Mouse (Mus musculus) cortical plate, adult 2 months (tissue): ENCODE data around the gene Smo. TPM values are rescaled to one million over a fixed set of nuclear protein-coding genes. Genes with fewer than 3 reads are reported as not detected.

ENCODE experiments used
- H3K27ac ChIP-seq: fragments of 200-500 bp; 2 replicates; pipeline ENCODE4 v1.5.1; 2012; ENCODE audit warnings: low read length, control low read depth, inconsistent platforms; ENCODE audit not compliant: insufficient read depth
- H3K4me1 ChIP-seq: fragments of 200-500 bp; 2 replicates; pipeline ENCODE4 v1.6.1; 2011; ENCODE audit warnings: low read length; ENCODE audit not compliant: control insufficient read depth, insufficient read depth
- H3K4me3 ChIP-seq: fragments of 200-500 bp; 2 replicates; pipeline ENCODE4 v1.5.1; 2011; ENCODE audit warnings: mild to moderate bottlenecking, low read length, control low read depth; ENCODE audit not compliant: insufficient read depth
- CTCF ChIP-seq: fragments of 200-500 bp; IDR thresholded peaks from 2 replicates; pipeline ENCODE4 v1.5.1; 2011; ENCODE audit warnings: mild to moderate bottlenecking, control low read depth, low read length; ENCODE audit not compliant: insufficient read depth; ENCODE audit errors: extremely low read depth
- POLR2A ChIP-seq: fragments of 200-500 bp; IDR thresholded peaks from 2 replicates; pipeline ENCODE4 v1.6.1; 2011; ENCODE audit warnings: mild to moderate bottlenecking, low read length, control low read depth; ENCODE audit not compliant: insufficient read depth; ENCODE audit errors: extremely low read depth
- polyA plus RNA-seq: library from polyadenylated mRNA; depleted of rRNA; stranded (reverse); fragments of >200 nt; gene quantifications from 2 replicates; pipeline ENCODE4 v1.2.3, GENCODE M21; 2012

Gene Smo
- polyA plus RNA-seq, 1 experiment: 9.6 TPM

DNA sequence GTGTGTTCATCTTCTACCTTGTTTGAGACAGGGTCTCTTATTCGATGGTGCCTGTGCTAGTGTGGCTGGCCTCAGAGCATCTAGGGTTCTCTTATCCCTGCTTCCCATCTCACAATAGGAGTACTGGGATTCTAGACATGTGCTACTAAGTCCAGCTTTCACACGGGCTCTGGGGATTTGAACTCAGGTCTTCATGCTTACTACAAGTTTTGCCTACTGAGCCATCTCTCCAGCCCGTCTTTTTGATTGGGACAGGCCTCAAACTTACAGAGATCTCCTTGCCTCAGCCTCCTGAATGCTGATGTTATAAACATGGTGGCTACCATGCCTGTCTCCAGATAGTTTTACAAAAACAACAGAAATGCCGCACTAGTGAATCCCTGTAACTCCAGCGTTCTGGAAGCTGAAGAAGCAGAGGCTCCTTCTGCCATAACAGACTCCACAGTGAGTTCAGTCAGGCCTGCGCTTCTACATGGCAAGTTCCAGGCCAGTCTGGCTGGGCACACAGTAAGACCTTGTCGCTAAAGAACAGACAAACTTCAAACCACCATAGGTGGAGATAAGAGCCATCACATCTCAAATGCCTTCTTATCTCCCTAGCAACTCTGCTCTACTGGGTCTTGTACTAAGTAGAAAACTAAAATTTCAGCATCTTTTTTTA is 36.1 kb upstream of the Smo start:
- Histone ChIP-seq H3K27ac (no peak overlapping the region), H3K4me3 (no peak overlapping the region), H3K4me1 (peaks cover 2% of the 10 kb centered on the region; the same call in 1 of the 2 replicates)
- TF ChIP-seq POLR2A (no peak), CTCF (no peak)

GRCm38 (mm10) chr6:29701051-29701450 is 34.3 kb upstream of the Smo start:
- no peak for TF ChIP-seq POLR2A
- no peak for TF ChIP-seq CTCF
- no peak overlapping the region for H3K4me3 ChIP-seq
- no peak overlapping the region for H3K27ac ChIP-seq
- H3K4me1 ChIP-seq: peaks cover 1% of the 10 kb centered on the region; the same call in 1 of the 2 replicates

DNA sequence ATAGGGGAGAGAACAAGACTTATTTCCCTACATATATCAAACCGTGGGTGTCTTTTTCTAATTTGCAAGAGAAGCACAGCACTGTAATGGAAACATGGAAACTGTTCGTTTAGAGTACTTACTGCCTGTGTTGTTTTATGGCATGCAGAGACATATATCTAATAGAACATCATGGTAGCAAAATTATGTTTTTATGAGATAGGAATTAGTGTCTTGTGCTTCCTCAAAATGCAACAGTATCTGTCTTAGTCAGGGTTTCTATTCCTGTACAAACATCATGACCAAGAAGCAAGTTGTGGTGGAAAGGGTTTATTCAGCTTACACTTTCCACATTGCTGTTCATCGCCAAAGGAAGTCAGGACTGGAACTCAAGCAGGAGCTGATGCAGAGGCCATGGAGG is 33.2 kb upstream of the Smo start:
- no peak overlapping the region for H3K4me3 ChIP-seq
- no peak overlapping the region for H3K27ac ChIP-seq
- H3K4me1 ChIP-seq: no peaks in the 10 kb centered on the region
- TF ChIP-seq POLR2A: no peak

DNA sequence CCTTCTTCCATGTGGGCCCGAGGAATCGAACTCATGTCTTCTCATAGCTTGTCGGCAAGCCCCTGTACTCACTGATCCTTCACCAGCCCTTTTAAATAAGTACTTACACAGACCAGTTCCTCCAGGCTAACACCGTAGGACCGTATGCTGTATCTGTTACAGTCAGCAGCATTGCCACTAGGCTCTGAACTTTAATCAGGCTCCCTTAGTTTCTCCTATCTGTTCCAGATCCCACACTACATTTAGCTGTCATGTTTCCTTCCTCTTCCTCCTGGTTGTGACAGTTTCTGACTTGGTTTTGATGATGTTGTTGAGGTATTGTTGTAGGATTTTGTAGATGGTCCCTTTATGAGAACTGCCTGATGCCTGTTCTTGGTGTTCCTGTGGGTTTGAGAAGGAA is 31.2 kb upstream of the Smo start:
- Histone ChIP-seq H3K4me1 (no peaks in the 10 kb centered on the region; the same call in 1 of the 2 replicates), H3K27ac (no peak overlapping the region), H3K4me3 (no peak overlapping the region)
- TF ChIP-seq CTCF (no peak), POLR2A (no peak)

GRCm38 (mm10) chr6:29707902-29708301 is 27.4 kb upstream of the Smo start:
- no peak overlapping the region for H3K27ac ChIP-seq

GRCm38 (mm10) chr6:29711318-29711717 is 24.0 kb upstream of the Smo start:
- no peak overlapping the region for H3K27ac ChIP-seq
- H3K4me1 ChIP-seq: no peaks in the 10 kb centered on the region; the same call in 1 of the 2 replicates
- TF ChIP-seq POLR2A (no peak), CTCF (no peak)
- no peak overlapping the region for H3K4me3 ChIP-seq

More at GRCm38 (mm10) chr6:29707902-29708301, 27.4 kb upstream of the Smo start:
- Histone ChIP-seq H3K4me3 (no peak overlapping the region), H3K4me1 (no peaks in the 10 kb centered on the region; the same call in 1 of the 2 replicates)
- TF ChIP-seq CTCF (no peak), POLR2A (no peak)

GRCm38 (mm10) chr6:29712011-29712584 is 23.2 kb upstream of the Smo start:
- peak; percentile 59 for TF ChIP-seq CTCF
- no peak for TF ChIP-seq POLR2A
- H3K4me1 ChIP-seq: peaks cover 2% of the 10 kb centered on the region
- H3K27ac ChIP-seq: no peak overlapping the region
- no peak overlapping the region for H3K4me3 ChIP-seq

GRCm38 (mm10) chr6:29716624-29717365 is 18.5 kb upstream of the Smo start:
- no peak overlapping the region for H3K27ac ChIP-seq

DNA sequence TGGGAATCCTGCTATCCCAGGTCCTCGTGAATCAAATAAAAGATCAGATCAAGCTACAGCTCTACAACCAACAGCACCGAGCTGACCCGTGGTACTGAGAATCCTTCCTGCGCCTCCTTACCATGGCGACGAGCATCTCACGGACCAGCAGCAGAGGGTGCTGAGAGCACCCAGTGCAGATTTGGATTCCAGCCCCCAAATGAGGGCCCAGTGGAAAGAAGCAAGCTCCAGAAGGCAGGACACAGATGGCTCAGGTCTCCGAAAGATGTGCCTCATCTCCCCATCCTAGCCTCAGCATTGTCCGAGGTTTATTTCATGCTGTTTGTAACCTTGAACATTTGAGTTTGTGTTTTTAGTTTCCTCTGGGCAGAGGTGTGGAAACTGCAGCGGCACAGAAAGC is 17.8 kb upstream of the Smo start:
- TF ChIP-seq POLR2A (no peak), CTCF (no peak)
- Histone ChIP-seq H3K27ac (peak overlapping the region; percentile 32; the same call in 1 of the 2 replicates), H3K4me3 (no peak overlapping the region), H3K4me1 (peaks cover 8% of the 10 kb centered on the region)

More at GRCm38 (mm10) chr6:29716624-29717365, 18.5 kb upstream of the Smo start:
- TF ChIP-seq POLR2A: no peak
- no peak for TF ChIP-seq CTCF
- Histone ChIP-seq H3K4me3 (no peak overlapping the region), H3K4me1 (peaks cover 8% of the 10 kb centered on the region)
